Mouse (Mus musculus): Measurements from ENCODE around the gene 9330182O14Rik. TPM values are rescaled to one million over a fixed set of nuclear protein-coding genes. Genes with fewer than 3 reads are reported as not detected.

Gene 9330182O14Rik
- total RNA-seq, 2 experiments from 2014 or later, result not detected

DNA sequence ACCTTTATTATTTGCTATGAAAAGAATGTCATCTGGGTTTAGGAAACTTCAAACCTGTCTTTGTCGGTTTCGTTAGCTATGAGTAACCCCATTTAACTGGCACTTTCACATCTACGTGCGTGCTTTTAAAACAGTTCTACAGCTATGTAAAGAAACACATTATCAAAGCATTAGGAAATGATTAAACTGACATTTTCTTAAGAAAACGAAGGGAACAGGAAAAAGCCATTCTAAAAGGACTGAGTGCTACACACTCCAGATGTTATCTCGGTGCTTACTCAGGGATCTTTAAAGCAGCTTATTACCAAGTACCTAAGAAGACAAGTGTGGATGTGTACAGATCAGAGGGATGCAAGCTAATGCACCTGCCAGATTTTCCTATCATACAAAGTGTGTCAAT lies 52.9 kb downstream of the 9330182O14Rik start:
- intact Hi-C loops (cut with DNase I), result no loop called here
- DNase-seq, result no peak

Small RNAs within 50 kb of the gene (microRNA-seq; reads per million reads assigned to microRNA genes)
- gene Gm25958, result not detected

Data from left cerebral cortex, postnatal 4 days (tissue).